13 mouse cellular contexts compared by ENCODE assay signal in genomic region chr4:152108673-152109072, GRCm38 (mm10). TPM values are rescaled to one million over a fixed set of nuclear protein-coding genes. Genes with fewer than 3 reads are reported as not detected.
DNase-seq lines count a peak whose midpoint lies in the region; ATAC-seq lines count a peak whose summit lies in the region.
"Had no signal": no experiment of that assay in that cellular context is flagged by ENCODE, and none has a peak within 500 bp of the region (broad histone marks: within the 10 kb centered on the region; RNA-seq: fewer than 3 reads in every experiment).

No protein-coding gene starts in this region.

- no peaks in the 10 kb centered on the region for H3K9me3 ChIP-seq in heart, embryonic 11.5 days (replicated peaks; ENCODE audit: control insufficient read depth, low read length)
- no peaks in the 10 kb centered on the region for H3K9me3 ChIP-seq in neural tube, embryonic 11.5 days (ENCODE audit: control insufficient read depth, low read length)
- no peaks in the 10 kb centered on the region for H3K9me3 ChIP-seq in liver, embryonic 12.5 days (replicated peaks)

- intact Hi-C loops in gastrocnemius, postnatal 14 days (cut with DNase I; ENCODE audit: low total_unique reads), result no loop called here

- no peak overlapping the region for H3K4me3 ChIP-seq in heart, embryonic 11.5 days (ENCODE audit: low read depth, low read length)
- no peak overlapping the region for H3K4me3 ChIP-seq in neural tube, embryonic 11.5 days (ENCODE audit: low read depth, low read length)
- peak overlapping the region; percentile 63 for H3K4me3 ChIP-seq in liver, embryonic 12.5 days

- no peak for ATAC-seq in heart, embryonic 11.5 days (replicated peaks; ENCODE audit: insufficient number of reproducible peaks, low FRiP score, low TSS enrichment)
- ATAC-seq in neural tube, embryonic 11.5 days (ENCODE audit: insufficient read depth, low FRiP score, low TSS enrichment), result no peak
- no peak for ATAC-seq in liver, embryonic 12.5 days

- H3K36me3 ChIP-seq in heart, embryonic 11.5 days (ENCODE audit: control insufficient read depth, insufficient read depth, low read length), result peaks cover 14% of the 10 kb centered on the region
- H3K36me3 ChIP-seq in neural tube, embryonic 11.5 days (ENCODE audit: control insufficient read depth, insufficient read depth, low read length), result peaks cover 5% of the 10 kb centered on the region
- peaks cover 81% of the 10 kb centered on the region for H3K36me3 ChIP-seq in liver, embryonic 12.5 days

- peak overlapping the region; percentile 90; the same call in 1 of the 2 replicates for H3K4me2 ChIP-seq in heart, embryonic 11.5 days
- H3K4me2 ChIP-seq in neural tube, embryonic 11.5 days (ENCODE audit: low read depth), result peak overlapping the region; percentile 64; the same call in 1 of the 2 replicates
- peak overlapping the region; percentile 97 for H3K4me2 ChIP-seq in liver, embryonic 12.5 days

- H3K4me1 ChIP-seq in heart, embryonic 11.5 days (ENCODE audit: control insufficient read depth, insufficient read depth, low read length), result peaks cover 10% of the 10 kb centered on the region; the same call in 1 of the 2 replicates
- H3K4me1 ChIP-seq in neural tube, embryonic 11.5 days (ENCODE audit: control insufficient read depth, insufficient read depth, low read length), result peaks cover 15% of the 10 kb centered on the region
- peaks cover 59% of the 10 kb centered on the region for H3K4me1 ChIP-seq in liver, embryonic 12.5 days

- H3K27me3 ChIP-seq in heart, embryonic 11.5 days (ENCODE audit: control insufficient read depth, insufficient read depth, low read length), result peaks cover 4% of the 10 kb centered on the region
- no peaks in the 10 kb centered on the region; the same call in 1 of the 2 replicates for H3K27me3 ChIP-seq in neural tube, embryonic 11.5 days (ENCODE audit: control insufficient read depth, insufficient read depth, low read length)
- H3K27me3 ChIP-seq in liver, embryonic 12.5 days (replicated peaks), result peaks cover 7% of the 10 kb centered on the region

- WGBS in heart, embryonic 11.5 days (ENCODE audit: insufficient replicate concordance), result 88% methylated on average over 5 of the region's 5 CpGs
- 91% methylated on average over 5 of the region's 5 CpGs for WGBS in neural tube, embryonic 11.5 days
- 79% methylated on average over 5 of the region's 5 CpGs for whole genome bisulfite sequencing in liver, embryonic 12.5 days (ENCODE audit: insufficient replicate concordance)

- no peak for DNase-seq in heart, adult 9 months (ENCODE audit: low spot score in 2 of 2)
- no peak for DNase-seq in neural tube, embryonic 11.5 days (ENCODE audit: low spot score)
- no peak for DNase-seq in neural tube, embryonic 10.5 days (ENCODE audit: extremely low spot score, low spot score)
- DNase-seq in adrenal gland, postnatal 14 days, result no peak
- no peak for DNase-seq in right cerebral cortex, adult 2 months (ENCODE audit: low spot score in 2 of 2)
- DNase-seq in gastrocnemius, postnatal 14 days, result no peak
- DNase-seq: B cell, adult 2 months had no signal

- no peak overlapping the region for H3K27ac ChIP-seq in heart, embryonic 11.5 days (ENCODE audit: low read depth, low read length)
- H3K27ac ChIP-seq in neural tube, embryonic 11.5 days (ENCODE audit: low read depth, low read length), result no peak overlapping the region
- peak overlapping the region; percentile 98 for H3K27ac ChIP-seq in liver, embryonic 12.5 days
- H3K27ac ChIP-seq: macrophage had no signal

- H3K9ac ChIP-seq in heart, embryonic 11.5 days (ENCODE audit: low read depth, low read length), result no peak overlapping the region
- H3K9ac ChIP-seq in neural tube, embryonic 11.5 days (ENCODE audit: low read length), result no peak overlapping the region
- H3K9ac ChIP-seq in liver, embryonic 12.5 days, result peak overlapping the region; percentile 55

RNA-seq across cellular contexts. Expression of gene Tnfrsf25, which starts 7.1 kb away (rescaled TPM):
- 0.27 and 0.58 TPM in 2 replicates for polyA plus RNA-seq in heart, embryonic 11.5 days (2014; fragmentation: Nextera tagmentation; extraction: Ambion mirVana)
- 0.42 and 0.62 TPM in 2 replicates for polyA plus RNA-seq in neural tube, embryonic 11.5 days (2014; fragmentation: Nextera tagmentation; extraction: Ambion mirVana)
- 0.74 and 0.87 TPM in 2 replicates for polyA plus RNA-seq in liver, embryonic 12.5 days (2016; fragmentation: Nextera tagmentation; extraction: Ambion mirVana)
- 2.9 and 4.8 TPM in 2 replicates for total RNA-seq in adrenal gland, postnatal 14 days (2021)
- total RNA-seq in gastrocnemius, postnatal 14 days (2021), result 1 to 10 TPM in 1 of 2 experiments, under 1 TPM in 1; 0.74 to 1.1 TPM
- total RNA-seq: granulocyte monocyte progenitor cell, adult 5-6 weeks had no signal

RNA-seq across cellular contexts. Expression of gene Plekhg5, which starts 36.4 kb away (rescaled TPM):
- polyA plus RNA-seq in heart, embryonic 11.5 days (2014; fragmentation: Nextera tagmentation; extraction: Ambion mirVana), result 6.6 and 7.0 TPM in 2 replicates
- polyA plus RNA-seq in neural tube, embryonic 11.5 days (2014; fragmentation: Nextera tagmentation; extraction: Ambion mirVana), result 7.2 and 7.3 TPM in 2 replicates
- polyA plus RNA-seq in liver, embryonic 12.5 days (2016; fragmentation: Nextera tagmentation; extraction: Ambion mirVana), result 7.7 and 8.4 TPM in 2 replicates
- total RNA-seq in adrenal gland, postnatal 14 days (2021), result 16.9 and 21.5 TPM in 2 replicates
- 10 to 100 TPM; 11.2 to 17.1 TPM for total RNA-seq in gastrocnemius, postnatal 14 days (2021)

RNA-seq across cellular contexts. Expression of gene Espn, which starts 43.5 kb away (rescaled TPM):
- 0.90 and 1.3 TPM in 2 replicates for polyA plus RNA-seq in heart, embryonic 11.5 days (2014; fragmentation: Nextera tagmentation; extraction: Ambion mirVana)
- 0.48 and 1.1 TPM in 2 replicates for polyA plus RNA-seq in neural tube, embryonic 11.5 days (2014; fragmentation: Nextera tagmentation; extraction: Ambion mirVana)
- 2.6 and 2.9 TPM in 2 replicates for polyA plus RNA-seq in liver, embryonic 12.5 days (2016; fragmentation: Nextera tagmentation; extraction: Ambion mirVana)
- total RNA-seq in adrenal gland, postnatal 14 days (2021), result 0.71 and 0.96 TPM in 2 replicates
- total RNA-seq in gastrocnemius, postnatal 14 days (2021), result under 1 TPM; 0.58 to 0.90 TPM
- total RNA-seq: granulocyte monocyte progenitor cell, adult 5-6 weeks had no signal

RNA-seq across cellular contexts. Expression of gene Hes2, which starts 50.0 kb away (rescaled TPM):
- polyA plus RNA-seq in heart, embryonic 11.5 days (2014; fragmentation: Nextera tagmentation; extraction: Ambion mirVana), result 0.07 TPM in 1 of 2 replicates, not detected in the other
- polyA plus RNA-seq in neural tube, embryonic 11.5 days (2014; fragmentation: Nextera tagmentation; extraction: Ambion mirVana), result 2.9 and 3.5 TPM in 2 replicates
- 0.05 TPM in 1 of 2 replicates, not detected in the other for polyA plus RNA-seq in liver, embryonic 12.5 days (2016; fragmentation: Nextera tagmentation; extraction: Ambion mirVana)
- not detected in 2 replicates for total RNA-seq in adrenal gland, postnatal 14 days (2021)
- total RNA-seq in gastrocnemius, postnatal 14 days (2021), result not detected
- total RNA-seq: granulocyte monocyte progenitor cell, adult 5-6 weeks; layer of hippocampus, postnatal 14 days had no signal
- polyA plus RNA-seq: brain, embryonic 14.5 days had no signal
